Mouse (Mus musculus) embryonic fibroblast, embryonic 13.5 days (primary cell): Measurements from ENCODE around the gene Gga2. TPM values are rescaled to one million over a fixed set of nuclear protein-coding genes. Genes with fewer than 3 reads are reported as not detected.

Source experiments
- H3K27ac ChIP-seq: 2 replicates; pipeline ENCODE4 v1.5.1; 2012; ENCODE audit warnings: low read length, control low read depth, inconsistent platforms; ENCODE audit not compliant: insufficient read depth
- H3K4me1 ChIP-seq: 2 replicates; pipeline ENCODE4 v1.6.1; 2011; ENCODE audit warnings: low read length; ENCODE audit not compliant: control insufficient read depth, insufficient read depth
- H3K4me3 ChIP-seq: 2 replicates; pipeline ENCODE4 v1.5.1; 2011; ENCODE audit warnings: mild to moderate bottlenecking, control low read depth, low read length; ENCODE audit not compliant: insufficient read depth
- CTCF ChIP-seq: IDR thresholded peaks from 2 replicates; pipeline ENCODE4 v1.5.1; 2011; ENCODE audit warnings: mild to moderate bottlenecking, control low read depth, low read length, moderate library complexity, borderline replicate concordance; ENCODE audit not compliant: insufficient read depth
- POLR2A ChIP-seq: IDR thresholded peaks from 2 replicates; pipeline ENCODE4 v1.6.1; 2011; ENCODE audit warnings: low read depth, mild to moderate bottlenecking, control low read depth, low read length, moderate library complexity
- polyA plus RNA-seq: library from polyadenylated mRNA; stranded (reverse); fragments of >200 nt; gene quantifications from 2 replicates; pipeline ENCODE4 v1.2.4, GENCODE M21; 2011; ENCODE audit warnings: low read depth; ENCODE audit not compliant: missing spikeins, insufficient read length

Gene Gga2
- polyA plus RNA-seq, 1 experiment, result 60.1 TPM

DNA sequence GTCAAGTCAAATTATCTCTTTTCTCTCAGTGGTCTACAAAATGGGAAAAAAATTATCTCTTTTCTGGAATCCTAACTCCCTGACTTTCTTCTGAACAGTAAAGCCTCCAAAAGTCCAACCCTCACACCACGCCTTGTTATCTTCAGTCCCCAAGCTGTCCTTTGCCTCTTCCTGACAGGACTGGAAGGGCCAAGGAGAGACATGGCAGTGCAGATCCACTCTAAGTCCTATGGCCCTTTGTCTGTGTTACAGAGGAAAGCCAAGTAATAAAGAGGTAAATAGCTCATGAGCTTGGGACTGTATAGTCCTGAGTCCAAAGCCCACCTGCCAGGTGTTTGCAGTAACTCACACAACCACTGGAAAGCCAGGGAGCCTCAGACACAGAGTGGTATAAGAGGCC, 24.7 kb upstream of the Gga2 start:
- Histone ChIP-seq H3K27ac (no peak overlapping the region), H3K4me1 (no peaks in the 10 kb centered on the region), H3K4me3 (no peak overlapping the region)
- TF ChIP-seq POLR2A (no peak), CTCF (no peak)

GRCm38 (mm10) chr7:122045181-122045634, 24.2 kb upstream of the Gga2 start:
- no peaks in the 10 kb centered on the region for H3K4me1 ChIP-seq
- TF ChIP-seq POLR2A, result no peak
- no peak overlapping the region for H3K27ac ChIP-seq
- no peak overlapping the region for H3K4me3 ChIP-seq

DNA sequence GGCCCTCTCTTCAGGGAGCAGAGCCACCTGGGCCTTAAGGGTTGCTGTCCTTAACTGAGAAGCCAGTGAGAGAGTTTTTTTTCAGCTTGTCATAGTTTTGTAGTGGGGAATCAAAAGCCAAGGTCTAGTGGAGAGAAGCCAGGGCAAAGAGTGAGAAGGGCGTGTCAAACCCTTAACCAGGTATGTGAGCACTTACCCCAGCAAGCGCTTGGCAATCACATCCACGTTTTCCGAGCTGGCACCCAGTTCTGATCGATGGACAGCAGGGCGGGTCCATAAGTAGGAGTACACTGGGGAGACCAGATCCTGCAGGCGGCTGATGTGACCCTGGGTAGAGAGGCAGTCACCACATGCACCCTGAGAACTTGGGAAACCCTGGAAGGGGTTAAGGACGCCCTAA, 23.1 kb upstream of the Gga2 start:
- H3K4me3 ChIP-seq, result no peak overlapping the region
- H3K4me1 ChIP-seq, result no peaks in the 10 kb centered on the region
- H3K27ac ChIP-seq, result no peak overlapping the region
- TF ChIP-seq CTCF, result no peak
- no peak for TF ChIP-seq POLR2A

- TF ChIP-seq CTCF, result no peak
- TF ChIP-seq POLR2A, result no peak
- H3K27ac ChIP-seq, result no peak overlapping the region
- H3K4me3 ChIP-seq, result no peak overlapping the region
- H3K4me1 ChIP-seq, result no peaks in the 10 kb centered on the region
Observed at GRCm38 (mm10) chr7:122034348-122034747, 13.3 kb upstream of the Gga2 start.

DNA sequence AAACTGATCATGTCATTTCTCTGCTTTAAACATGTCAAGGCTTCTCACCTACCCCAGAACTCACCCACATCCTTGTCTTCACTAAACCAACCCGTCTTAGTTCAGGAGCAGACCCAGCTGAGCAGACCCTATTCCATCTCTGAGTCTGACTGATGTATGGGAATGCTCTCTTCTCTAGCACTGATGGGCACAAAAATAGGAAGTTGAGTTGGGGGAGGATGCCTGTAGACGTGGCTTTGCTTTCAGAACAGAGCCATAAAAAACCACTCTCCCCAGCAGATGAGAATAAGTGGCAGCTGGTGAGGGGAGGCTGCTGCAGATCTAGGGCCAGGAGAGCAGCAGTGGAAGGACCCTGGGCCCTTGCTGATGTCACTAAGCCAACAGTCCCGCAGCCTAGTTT, 12.3 kb upstream of the Gga2 start:
- H3K27ac ChIP-seq, result no peak overlapping the region
- TF ChIP-seq POLR2A, result no peak
- no peak for TF ChIP-seq CTCF

DNA sequence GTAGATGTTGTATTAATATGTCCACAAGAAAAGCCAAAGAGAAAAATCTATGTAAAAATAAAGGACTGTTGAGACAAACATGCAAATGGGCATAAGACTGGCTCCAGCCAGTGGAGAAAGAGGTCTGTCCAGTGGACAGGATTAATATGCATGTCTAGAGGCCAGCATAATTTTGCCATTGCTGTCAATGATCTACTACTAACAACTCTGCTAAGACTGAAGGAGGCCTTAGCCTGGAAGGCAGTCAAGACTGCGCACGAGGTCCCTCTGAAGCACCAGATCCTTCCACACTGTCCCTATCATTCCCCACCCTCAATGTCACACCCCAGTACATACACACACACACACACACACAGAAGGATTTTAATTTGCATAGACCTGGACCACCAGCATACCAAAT, 1.1 kb upstream of the Gga2 start:
- Histone ChIP-seq H3K4me3 (no peak overlapping the region), H3K27ac (no peak overlapping the region), H3K4me1 (no peaks in the 10 kb centered on the region; the same call in 1 of the 2 replicates)
- TF ChIP-seq CTCF (no peak), POLR2A (no peak)

More for the DNA sequence above, 12.3 kb upstream of the Gga2 start:
- Histone ChIP-seq H3K4me3 (no peak overlapping the region), H3K4me1 (no peaks in the 10 kb centered on the region)

GRCm38 (mm10) chr7:122020273-122020666, 752 bp downstream of the Gga2 start:
- Histone ChIP-seq H3K4me3 (peak overlapping the region; percentile 80), H3K4me1 (peaks cover 11% of the 10 kb centered on the region), H3K27ac (no peak overlapping the region)
- TF ChIP-seq POLR2A (no peak), CTCF (no peak)

GRCm38 (mm10) chr7:122018978-122019377, 2.0 kb downstream of the Gga2 start:
- TF ChIP-seq CTCF (no peak), POLR2A (no peak)
- Histone ChIP-seq H3K4me3 (no peak overlapping the region), H3K27ac (no peak overlapping the region), H3K4me1 (peaks cover 18% of the 10 kb centered on the region)

GRCm38 (mm10) chr7:122018247-122018646, 2.8 kb downstream of the Gga2 start:
- Histone ChIP-seq H3K4me1 (peaks cover 18% of the 10 kb centered on the region), H3K27ac (no peak overlapping the region), H3K4me3 (no peak overlapping the region)
- no peak for TF ChIP-seq CTCF
- no peak for TF ChIP-seq POLR2A

DNA sequence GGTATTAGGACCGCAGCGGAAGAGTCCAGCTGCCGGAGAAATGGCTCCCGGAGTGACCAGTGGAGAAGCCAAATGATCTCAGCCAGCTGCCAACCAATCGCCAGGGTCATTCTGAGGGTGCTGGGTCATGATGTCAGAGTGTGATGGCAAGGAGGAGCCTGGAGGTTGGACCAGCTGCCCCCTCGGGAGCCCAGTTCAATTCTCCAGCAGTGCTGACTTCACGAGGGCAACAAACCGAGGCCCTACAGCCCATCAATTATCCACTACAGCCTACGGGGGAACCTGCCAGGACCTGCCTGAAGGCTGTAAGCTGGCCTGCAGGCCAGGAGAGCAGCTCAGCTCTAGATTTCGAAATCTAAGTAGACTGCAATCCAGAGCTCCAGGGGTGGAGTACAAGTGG, 5.3 kb downstream of the Gga2 start:
- H3K4me1 ChIP-seq, result peaks cover 18% of the 10 kb centered on the region
- H3K27ac ChIP-seq, result no peak overlapping the region; the same call in 1 of the 2 replicates
- H3K4me3 ChIP-seq, result no peak overlapping the region
- TF ChIP-seq CTCF, result no peak
- no peak for TF ChIP-seq POLR2A

DNA sequence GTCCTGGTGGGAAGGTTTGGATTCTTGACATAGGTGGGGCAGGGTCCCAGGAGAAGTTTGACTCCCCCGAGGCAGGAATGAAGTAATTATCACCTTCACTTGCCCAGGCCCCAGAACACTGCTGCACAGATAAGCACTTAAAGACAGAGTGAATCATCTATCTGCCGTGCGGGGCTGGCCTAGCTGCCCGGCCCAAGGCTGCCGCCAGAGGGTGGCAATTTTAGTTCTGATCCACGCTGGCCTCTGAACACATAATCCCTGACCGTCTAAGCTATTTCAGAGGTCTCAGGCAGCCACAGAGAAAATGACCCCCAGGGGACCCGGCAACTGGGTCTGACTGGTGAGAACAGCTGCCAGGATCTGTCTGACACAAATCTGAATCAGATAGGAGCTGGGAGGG, 5.9 kb downstream of the Gga2 start:
- TF ChIP-seq CTCF, result no peak
- TF ChIP-seq POLR2A, result no peak
- H3K27ac ChIP-seq, result peak overlapping the region; percentile 22; the same call in 1 of the 2 replicates
- peaks cover 18% of the 10 kb centered on the region for H3K4me1 ChIP-seq
- H3K4me3 ChIP-seq, result no peak overlapping the region
